Mouse (Mus musculus) layer of hippocampus, adult 9-11 months (tissue): ENCODE measurements around the gene Smarce1.

Experiments
- DNase-seq: peaks from one replicate; pipeline ENCODE4 v3.0.0; 2022

The Smarce1 gene

DNA sequence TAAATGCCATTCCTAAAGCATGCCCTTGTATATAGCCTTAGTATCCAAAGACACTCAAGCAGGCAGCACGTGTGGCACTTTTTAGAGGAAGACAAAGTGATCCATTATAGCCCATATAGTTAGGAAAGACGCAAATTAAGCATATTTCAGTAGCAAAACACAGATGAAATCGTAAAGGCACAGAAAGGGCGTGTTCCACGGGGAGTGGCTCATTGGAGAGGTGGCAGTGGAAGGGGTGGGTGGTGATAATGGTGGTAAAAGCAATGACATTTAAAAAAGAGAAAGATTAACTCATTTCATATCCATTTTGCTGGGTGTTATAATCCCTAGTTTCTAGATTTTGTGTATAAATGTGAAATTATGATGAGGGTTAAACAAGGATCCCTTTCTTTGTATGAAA, 4.5 kb downstream of the Smarce1 start:
- DNase-seq = no peak

DNA sequence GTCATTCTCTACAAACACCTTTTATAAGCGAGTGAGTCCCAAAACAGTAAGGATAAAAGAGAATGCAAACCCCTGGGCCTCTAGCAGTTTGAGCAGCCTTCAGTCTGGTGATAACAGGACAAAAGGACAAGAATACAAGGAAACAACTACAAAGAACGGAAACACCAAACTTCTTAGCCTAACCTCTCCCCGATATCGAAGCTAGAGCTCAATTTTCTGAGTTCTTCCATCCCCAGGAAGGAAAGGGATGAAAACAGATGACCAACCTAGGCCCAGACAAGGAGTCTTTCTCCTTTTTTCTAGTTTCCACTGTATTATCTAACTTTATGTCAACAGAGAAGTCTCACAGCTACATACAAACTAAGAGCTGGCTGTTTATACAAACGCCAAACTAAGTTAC, 7.5 kb downstream of the Smarce1 start:
- DNase-seq = no peak

DNA sequence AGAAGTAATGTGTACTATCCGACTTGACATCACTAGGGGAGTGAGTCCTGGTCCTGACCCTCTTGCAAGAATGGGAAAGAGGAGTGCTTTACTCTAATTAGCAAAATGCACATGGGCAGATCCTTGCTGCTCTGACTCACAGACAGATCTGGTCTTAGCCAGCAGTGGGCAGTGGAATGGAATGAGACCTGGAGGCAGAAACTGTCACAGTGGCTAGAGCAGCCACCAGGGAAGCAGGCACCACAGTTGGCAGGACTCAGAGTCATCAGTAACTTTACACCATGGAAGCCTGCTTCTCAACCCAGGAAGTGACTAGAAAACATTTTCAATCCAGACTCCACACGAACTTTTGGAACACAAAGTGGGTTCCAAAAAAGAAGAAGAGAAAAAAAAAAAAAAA, 9.0 kb downstream of the Smarce1 start:
- DNase-seq = no peak

DNA sequence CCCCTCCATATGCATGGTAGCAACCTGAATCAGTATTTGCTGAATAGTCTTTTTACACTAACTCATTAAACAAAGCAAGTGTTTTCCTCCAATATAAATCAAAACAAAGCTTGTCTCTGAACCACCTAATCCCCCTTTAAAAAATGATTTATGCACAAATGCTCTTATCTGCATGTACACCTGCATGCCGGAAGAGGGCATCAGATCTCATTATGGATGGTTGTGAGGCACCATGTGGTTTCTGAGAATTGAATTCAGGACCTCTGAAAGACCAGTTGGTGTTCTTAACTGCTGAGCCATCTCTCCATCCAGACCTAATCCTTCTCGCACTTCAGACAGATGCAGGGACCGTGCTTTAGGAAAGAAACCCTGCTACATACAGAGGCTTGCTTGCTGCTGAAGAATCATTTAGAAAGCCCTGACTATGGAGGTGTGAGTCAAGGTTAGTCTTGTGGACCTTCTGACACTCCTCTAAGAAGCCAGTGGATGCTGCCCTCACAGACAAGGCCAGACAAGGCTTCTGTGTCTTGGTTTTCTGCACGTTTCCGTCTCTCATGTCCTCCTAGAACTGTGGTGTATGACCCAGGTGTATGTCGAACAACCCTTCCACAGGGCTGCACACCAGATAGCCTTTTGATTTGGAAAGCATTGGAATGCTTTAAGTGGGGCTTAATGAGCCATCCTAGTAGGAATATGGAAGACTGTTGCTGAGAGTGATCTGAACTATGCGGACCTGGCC, 13.4 kb downstream of the Smarce1 start:
- no peak for DNase-seq

DNA sequence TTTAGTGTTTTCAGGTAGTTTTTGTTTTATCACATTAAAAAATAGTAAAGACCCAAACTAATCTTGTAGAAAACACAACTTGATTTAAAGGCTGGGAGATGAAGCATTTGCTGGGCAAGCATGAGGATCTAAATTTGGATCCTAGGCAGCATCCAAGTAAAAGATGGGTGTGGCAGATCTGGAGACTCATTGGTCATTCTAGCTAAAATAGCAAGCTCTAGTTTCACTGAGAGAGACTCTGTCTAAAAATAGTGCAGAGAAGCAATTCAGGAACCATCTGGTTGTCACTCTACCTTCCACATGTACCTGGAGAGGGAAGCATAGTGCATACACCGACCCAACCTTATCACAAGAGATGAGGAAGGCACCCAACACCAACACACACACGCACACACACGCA, 14.6 kb downstream of the Smarce1 start:
- no peak for DNase-seq

DNA sequence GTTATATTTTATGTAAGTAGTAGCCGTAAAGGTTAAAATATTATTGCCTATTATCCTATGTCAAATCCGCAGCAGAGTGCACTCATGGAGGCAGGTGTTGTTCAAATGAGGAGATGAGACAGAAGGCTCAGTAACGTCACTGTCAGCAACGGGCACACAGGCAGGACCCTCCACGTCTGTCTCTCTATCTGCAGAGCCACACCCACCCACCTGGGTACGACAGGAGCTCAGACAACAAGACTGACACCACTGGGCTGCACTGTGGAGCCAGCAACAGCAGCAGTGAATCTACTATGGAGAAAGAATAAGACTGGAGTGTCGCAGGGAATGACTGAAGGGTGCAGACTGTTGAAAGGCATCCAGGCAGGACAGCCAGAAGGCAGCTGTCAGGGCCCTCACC, 18.1 kb downstream of the Smarce1 start:
- no peak for DNase-seq

DNA sequence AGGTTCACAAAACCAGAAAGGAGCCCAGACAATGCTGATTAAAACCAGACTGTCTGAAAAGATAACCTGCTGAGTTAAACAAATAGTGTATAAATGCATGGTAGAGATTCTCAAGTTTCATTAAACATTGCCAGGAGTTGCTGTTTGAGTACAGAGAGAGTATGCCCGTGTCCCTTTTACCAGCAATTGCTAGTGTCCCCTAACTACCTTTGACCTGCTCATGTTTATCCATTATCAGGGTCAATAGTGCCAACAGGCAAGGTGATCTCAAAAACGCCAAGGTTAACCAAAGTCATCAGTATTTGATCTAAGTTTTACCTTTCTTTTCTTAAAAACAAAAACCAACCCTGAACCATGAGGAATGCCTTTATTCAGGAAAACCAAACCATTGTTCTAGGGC, 18.9 kb downstream of the Smarce1 start:
- no peak for DNase-seq

DNA sequence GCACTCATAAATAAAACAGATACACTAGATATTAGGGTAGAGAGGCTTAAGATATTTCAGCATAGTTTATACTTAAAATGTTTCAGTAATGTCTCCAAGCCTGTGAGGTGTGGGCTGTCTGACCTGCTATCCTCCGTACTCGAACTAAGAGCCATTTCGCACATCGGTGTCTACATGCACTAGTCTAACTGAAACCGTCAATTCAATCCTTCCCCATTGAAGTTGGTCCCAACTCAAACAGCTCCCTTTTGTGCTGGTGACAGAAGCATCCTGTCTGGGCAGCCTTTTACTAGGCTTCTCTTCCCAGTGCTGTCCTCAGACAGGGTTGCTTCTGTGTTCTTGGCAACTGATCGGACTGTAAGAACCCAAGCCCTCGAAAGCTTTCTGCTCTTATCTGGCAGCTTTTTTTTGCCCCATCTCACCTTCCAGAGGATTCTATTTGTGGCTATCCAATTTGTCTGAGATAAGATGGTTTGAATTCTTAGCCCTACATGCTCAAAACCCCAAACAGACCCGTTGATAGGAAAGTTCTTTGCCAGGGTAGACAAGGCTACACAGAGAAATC, 22.6 kb downstream of the Smarce1 start:
- DNase-seq = no peak

DNA sequence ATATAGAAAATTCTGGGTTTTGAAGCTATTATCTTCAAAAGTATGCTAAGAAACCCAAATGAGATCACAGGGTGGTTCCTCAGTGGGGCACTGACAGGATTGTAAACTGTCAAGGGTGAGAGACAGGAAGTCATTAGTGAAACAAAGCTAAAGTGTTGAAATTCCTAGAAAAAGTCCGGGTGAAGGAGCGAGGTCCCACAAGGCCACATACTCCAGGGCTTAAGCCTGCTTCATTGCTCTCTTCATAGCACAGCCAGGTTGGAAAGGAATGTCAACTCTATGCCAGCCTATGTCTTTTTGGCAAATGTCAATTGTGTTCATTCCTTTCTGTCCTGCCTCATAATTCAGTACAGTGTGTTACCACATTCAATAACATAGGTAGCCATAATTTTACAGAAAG, 23.4 kb downstream of the Smarce1 start:
- no peak for DNase-seq

DNA sequence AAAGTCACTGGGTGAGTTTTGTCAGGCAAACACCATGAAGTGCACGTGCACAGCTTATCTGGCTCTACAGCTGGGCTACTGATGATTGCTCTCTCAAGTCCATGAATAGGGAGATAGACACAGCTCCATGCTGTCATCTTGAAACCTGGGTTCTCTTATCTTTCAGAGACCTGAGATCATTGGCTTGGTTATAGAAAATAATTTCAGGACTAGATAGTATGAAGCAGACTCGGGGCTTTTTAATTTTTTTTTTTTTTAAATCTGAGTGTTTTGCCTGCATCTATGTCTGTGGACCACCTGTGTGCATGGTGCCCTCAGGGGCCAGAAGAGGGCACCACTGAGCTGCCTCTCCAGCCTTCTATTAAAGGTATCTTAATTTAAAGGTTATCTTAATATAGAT, 23.9 kb downstream of the Smarce1 start:
- DNase-seq = no peak

DNA sequence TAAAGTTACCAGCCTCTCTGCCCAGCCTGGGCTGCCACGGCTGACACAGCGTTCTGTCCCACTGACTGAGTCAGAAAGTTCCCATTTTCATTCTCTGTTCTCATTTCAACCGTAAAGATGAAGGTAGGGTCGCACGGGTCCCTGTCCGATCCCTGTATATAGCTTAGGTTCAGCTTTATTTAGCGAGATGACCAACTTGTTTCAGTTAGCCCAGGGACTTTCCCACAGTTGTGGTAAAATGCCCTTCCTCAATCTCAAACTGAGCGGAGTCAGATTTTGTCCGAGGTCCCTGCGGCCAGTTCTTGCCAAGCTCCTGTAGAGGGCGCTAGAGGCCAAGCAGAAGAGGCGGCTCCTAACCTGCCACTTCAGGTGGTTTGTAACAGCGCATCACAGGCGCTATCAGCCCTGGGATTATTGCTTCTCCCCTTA, 41.6 kb downstream of the Smarce1 start:
- DNase-seq = no peak

DNA sequence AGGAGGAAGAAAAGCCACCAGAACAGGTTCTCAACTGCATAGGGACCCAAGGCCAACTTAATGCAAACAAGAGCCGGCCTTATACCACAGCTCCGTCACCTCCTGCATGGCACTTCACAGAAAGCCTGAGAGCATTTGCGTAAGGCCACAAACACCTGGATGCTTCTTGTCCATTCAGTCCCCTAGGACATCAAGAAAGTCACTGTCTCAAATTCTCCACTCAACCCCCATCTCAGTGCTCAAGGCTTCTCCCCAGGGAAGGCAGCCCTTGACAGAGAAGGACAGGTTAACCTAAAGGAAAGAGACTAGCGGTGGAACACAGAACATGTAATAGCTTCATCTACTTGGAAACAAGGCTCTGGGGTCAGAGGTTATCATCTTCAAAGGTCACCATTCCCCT, 43.5 kb downstream of the Smarce1 start:
- no peak for DNase-seq

DNA sequence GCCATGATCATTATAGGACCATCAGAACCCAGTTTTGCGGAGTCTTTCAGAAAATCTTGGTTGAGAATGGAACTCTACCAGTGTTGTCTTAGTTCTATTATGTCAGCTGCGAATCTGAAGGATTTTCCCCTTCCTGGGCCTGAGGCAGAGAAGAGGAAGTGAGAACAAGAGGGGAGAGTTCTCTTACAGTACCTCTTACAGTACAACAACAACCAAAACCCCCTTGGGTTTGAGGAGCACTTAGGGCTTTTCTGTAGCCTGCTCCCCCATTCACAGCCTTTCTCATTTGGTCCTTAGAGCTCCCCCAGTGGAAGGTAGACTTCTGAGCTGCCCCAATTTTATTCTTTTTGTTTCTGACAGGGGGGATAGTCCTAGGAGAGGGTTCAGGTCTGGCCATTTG, 44.0 kb downstream of the Smarce1 start:
- no peak for DNase-seq

DNA sequence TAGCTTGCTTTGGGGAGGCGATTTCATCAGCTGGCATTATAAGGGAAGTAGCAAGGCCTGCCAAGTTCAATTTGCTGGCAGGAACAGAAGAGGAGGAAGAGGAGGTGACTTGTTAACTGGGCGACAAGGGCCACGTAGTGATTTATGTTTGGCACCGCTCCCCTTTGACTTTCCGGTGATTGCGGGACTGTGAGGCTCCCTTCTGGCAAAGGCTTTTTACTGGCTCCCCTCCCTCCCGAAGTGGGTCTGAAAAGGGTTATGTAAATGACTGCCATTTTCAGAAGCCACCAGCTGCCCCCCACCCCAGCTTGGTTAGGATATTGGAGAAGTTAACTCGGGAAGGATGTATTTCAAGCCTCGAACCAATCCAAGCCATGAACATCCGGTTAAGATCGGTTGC, 48.2 kb downstream of the Smarce1 start:
- no peak for DNase-seq

DNA sequence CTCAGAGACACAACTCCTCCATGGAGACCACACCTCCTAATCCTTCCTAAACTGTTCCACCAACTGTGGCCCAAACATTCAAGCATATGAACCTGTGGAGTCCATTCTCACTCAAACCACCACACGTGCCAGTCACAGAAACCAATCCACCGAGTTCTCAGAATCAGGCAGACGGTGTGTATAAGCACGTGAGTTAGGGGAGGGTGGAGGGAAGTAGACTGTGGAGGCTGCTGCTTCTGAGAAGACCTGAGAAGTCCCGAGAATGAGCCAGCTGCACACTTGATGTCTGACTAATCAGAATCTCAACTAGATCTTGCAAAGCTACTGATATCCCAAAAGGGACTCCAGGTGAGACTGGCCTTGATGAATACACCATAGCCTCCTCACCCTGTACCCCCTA, 50.7 kb downstream of the Smarce1 start:
- no peak for DNase-seq

DNA sequence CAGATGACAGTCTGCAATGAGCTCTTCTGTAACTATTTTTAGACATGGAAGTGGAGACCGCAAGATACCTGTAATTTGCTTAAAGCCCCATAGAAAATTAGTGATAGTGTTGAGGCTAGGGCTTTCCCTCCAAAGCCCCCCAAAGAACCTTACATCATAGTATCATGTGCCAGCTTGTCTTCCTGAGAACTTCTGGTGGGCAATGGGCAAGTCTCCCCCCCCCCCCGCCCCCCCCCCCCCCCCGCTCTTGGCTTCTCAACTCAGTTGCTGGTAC, 53.0 kb downstream of the Smarce1 start:
- no peak for DNase-seq

DNA sequence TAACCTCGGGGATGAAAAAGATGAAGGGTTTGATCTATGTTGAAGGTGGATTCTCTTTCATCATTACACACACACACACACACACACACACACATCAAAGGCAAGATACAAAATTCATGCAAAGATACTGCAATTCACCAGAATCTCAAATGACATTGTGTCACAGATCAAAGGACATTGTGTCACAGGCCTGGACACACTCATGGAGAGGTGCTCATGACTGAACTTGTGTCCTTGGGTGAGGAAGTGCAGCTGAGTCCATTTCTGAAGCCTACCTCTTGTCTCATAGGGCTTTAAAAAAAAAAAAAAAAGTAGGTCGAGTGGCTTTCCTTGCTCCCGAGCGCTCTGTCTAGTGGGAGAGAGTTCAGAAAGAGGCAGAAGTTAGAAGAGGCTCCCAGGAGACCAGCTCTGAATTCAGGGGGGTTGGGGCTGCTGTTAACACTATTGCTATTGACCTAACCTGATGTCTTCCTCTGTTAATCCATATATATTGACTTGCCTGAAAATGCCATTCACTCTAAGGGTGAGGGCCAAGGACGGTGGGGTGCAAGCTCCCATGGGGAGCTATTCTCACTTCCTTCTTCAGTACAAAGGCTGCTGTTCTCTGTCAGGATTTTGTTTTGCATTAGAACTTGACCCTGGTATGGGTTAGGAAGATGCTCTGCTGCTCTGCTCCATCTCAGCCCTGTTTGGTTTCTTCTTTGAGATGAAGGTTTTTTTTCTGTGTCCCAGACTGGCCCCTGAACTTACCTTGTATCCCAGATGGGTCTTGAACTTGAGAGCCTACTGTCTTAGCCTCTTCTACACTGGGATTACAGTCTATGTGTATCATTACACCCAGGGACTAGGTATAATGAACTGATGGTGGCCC, 53.5 kb downstream of the Smarce1 start:
- no peak for DNase-seq

DNA sequence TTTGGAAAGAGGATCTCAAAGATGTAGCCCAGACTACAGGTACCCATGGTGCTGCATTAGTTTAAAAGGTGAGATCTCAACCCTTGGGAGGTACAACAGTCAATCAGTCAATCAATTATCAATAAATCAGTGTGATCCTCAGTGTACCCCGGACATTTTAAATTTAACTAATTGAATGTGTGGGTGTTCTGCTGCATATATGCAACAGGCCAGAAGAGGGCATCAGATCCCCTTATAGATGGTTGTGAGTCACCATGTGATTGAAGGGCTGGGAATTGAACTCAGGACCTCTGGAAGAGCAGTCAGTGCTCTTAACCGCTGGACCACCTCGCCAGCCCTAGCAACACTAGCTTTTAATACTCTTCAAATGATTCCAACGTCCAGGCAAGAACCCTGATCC, 58.8 kb downstream of the Smarce1 start:
- no peak for DNase-seq

DNA sequence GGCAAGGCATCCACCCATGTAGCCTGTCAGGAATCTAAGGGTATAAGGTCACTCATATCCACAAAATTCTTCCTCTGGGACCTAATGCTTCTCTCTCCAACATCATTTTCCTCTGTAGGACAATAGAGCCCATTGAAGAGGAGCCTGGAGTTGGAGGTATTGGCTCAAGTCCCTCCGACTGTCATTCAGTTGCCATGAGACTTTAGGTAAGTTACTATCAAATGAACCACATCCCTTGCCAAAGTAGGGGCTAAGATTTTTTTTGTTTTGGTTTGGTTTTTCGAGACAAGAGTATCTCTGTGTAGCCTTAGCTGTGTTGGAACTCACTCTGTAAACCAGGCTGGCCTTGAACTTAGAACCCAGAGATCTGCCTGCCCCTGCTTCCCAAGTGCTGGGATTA, 59.4 kb downstream of the Smarce1 start:
- DNase-seq = no peak

DNA sequence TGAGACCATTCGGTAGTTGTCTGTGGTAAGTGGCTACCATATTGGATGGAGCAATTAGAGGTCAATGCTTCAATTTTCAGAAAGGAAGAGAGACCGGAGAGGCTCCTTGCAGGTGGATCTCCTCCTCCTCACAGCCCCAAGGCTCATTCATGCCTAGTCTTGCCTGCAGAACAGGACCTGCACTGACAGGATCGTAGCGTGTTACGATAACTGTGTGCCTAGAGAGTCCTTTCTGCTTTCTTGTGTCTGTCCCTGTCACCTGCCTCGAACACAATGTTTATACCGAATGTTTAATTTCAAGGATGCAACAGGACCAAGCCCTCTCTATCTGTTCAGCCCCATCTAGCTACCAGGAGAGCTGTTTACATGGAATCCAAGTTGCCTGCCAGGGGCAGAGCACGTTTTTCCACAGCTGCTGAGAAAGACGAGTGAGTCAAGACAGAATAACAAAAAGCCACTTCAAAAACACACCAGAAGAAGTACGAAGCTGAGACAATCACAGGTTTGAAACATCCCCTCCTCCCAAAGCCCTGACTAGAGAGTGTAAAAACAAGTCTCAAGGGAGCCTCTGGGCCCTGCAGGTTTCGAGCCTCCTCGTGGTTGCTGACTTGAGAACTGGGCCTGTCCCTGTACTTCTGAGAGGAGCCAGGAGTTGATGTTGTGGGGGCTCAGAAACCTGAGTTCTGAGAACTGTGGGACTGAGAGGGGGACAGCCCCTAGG, 60.1 kb downstream of the Smarce1 start:
- DNase-seq = no peak

DNA sequence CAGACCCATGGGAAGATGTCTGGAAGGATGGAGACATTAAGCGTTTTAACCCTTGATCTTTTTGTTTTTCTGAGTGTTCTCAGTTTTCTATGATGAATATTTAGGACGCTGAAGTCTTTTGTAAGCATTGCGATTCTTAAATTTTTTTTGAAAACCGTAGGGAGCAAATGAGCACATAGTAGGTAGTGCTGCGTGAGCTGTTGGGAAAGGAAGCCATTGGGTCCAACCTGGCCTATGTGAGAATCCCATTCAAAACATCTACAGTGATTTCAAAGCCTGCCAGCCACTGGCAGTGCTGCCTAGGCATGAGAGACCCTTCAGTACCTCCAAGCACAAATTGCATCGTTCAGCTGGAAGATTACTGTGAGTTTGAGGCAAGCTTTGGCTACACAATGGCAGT, 60.8 kb downstream of the Smarce1 start:
- DNase-seq = no peak

DNA sequence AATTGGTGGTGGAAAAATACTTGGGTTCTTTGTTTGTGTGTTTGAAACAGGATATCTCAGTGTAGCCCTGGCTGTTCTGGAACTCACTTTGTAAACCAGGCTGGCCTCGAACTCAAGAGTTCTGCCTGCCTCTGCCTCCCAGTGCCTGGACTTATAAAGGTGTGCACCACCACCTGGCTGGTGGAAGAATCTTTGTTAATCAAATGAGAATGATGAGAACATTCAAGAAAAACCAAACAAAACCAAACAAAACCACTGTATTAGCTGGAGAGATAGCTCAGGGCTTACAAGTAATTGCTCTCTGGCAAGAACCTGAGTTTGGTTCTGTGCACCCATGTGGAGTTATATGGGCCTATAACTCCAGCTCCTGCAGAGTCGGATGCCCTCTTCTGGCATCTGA, 61.4 kb downstream of the Smarce1 start:
- DNase-seq = no peak

DNA sequence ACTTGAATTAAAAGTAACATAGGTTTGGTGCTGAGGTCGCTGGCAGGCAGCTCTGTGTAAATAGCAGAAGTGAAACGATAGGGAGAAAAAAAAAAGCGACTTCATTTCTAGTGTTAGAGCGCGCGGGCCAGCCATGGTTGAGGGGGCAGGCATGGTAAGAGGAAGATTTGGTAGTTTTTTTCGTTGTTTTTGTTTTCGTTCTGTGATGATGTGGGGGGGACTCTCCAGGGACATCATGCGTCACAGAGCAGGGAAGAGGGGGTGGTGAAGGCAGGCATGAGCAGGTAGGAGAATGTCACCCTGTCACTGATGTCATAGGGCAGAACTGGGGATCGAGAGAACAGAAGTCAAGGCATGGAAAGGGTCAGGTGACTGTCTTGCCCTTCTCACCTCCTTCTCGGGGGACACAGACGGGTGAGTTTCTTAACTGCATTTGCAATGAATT, 62.8 kb downstream of the Smarce1 start:
- no peak for DNase-seq

DNA sequence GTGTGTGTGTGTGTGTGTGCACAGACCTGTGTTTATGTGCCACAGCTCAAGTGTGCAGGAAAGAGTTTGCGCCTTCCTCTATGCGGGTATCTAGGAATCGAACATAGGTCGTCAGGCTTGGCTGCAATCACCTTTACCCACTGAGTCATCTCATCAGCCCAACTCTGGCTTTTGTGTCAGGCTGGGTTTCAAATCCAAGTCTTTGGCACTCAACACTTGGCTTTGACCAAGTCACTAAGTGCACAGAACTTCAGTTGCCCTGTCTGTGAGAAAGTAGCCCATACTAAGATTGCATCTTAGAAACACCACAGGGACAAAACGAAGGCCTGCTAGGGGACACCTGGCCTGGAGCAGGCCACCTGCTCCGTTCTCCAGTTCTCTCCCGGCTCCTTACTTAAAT, 63.2 kb downstream of the Smarce1 start:
- no peak for DNase-seq
